Mouse (Mus musculus): ENCODE measurements around the gene Kcnj2. TPM values are rescaled to one million over a fixed set of nuclear protein-coding genes. Genes with fewer than 3 reads are reported as not detected.

The Kcnj2 gene
- total RNA-seq, 2 experiments from 2014 or later = 0.42 to 0.61 TPM

DNA sequence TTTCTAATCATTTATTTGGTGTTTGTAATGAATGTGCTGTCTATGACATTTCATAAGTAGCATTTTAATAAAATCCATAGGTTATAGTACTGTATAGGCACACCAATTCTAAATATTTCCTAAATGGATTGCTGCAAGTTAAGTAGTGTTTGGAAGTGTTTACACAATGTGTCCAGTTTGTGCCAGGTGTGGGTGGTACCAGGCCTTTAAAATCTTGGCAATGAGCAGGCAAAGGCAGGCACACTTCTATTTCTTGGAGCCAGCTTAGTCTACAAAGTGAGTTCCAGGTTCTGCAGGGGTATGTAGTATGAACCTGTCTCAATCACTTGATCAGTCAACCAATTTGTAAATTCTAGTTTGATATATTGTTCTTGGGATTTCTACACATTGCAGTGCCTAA, 22.3 kb downstream of the Kcnj2 start:
- ATAC-seq (replicated peaks; ENCODE audit: low FRiP score, poor library complexity, severe bottlenecking) = no peak

GRCm38 (mm10) chr11:111088812-111089211, 22.8 kb downstream of the Kcnj2 start:
- no peak for ATAC-seq (replicated peaks; ENCODE audit: low FRiP score, poor library complexity, severe bottlenecking)

DNA sequence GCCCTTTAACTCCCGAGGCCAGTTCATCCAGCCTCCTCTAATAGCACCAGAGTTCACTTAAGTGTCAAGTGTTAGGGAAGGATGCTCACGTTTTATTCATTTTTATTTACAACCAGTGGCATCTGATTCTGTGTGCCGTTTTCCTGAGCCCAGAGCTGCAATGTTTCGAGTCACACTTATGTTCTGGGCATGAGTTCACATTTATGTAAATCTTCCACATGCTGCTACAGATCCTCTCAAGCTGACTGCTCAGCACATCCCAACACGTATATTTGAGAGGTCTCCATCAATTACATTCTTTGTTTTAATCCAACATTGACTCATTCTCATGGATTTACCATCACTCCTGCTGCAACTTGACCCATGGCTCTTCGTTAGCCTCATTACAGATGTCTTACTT, 25.2 kb downstream of the Kcnj2 start:
- ATAC-seq (replicated peaks; ENCODE audit: low FRiP score, poor library complexity, severe bottlenecking) = no peak

- no peak for ATAC-seq (replicated peaks; ENCODE audit: low FRiP score, poor library complexity, severe bottlenecking)
Observed at GRCm38 (mm10) chr11:111092967-111093366, 27.0 kb downstream of the Kcnj2 start.

- no peak for ATAC-seq (replicated peaks; ENCODE audit: low FRiP score, poor library complexity, severe bottlenecking)
Observed at GRCm38 (mm10) chr11:111096612-111097011, 30.6 kb downstream of the Kcnj2 start.

DNA sequence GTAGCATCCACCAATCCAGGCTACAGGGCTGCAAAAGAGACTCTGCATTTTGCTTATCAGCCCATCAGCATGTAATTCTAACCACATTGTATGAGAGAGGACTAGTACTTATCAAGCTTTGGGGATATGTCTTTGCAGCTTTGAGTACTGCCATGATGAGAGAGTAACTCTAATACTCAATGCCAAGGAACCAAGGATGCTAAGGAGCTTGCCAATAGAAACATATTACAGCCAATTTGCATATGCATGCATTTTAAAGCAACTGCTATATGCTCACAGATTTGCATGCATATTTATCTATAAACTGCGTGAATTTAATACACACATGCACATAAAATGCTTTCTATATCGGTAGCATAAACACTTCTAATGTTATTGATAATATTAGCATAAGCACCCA, 34.2 kb downstream of the Kcnj2 start:
- no peak for ATAC-seq (replicated peaks; ENCODE audit: low FRiP score, poor library complexity, severe bottlenecking)

GRCm38 (mm10) chr11:111100651-111101050, 34.7 kb downstream of the Kcnj2 start:
- ATAC-seq (replicated peaks; ENCODE audit: low FRiP score, poor library complexity, severe bottlenecking) = no peak

- no peak for ATAC-seq (replicated peaks; ENCODE audit: low FRiP score, poor library complexity, severe bottlenecking)
Observed at GRCm38 (mm10) chr11:111101620-111102176, 35.7 kb downstream of the Kcnj2 start.

- no peak for ATAC-seq (replicated peaks; ENCODE audit: low FRiP score, poor library complexity, severe bottlenecking)
Observed at GRCm38 (mm10) chr11:111104422-111104821, 38.5 kb downstream of the Kcnj2 start.

GRCm38 (mm10) chr11:111108130-111108529, 42.2 kb downstream of the Kcnj2 start:
- ATAC-seq (replicated peaks; ENCODE audit: low FRiP score, poor library complexity, severe bottlenecking) = no peak

- ATAC-seq (replicated peaks; ENCODE audit: low FRiP score, poor library complexity, severe bottlenecking) = no peak
Observed at GRCm38 (mm10) chr11:111121514-111121913, 55.5 kb downstream of the Kcnj2 start.

DNA sequence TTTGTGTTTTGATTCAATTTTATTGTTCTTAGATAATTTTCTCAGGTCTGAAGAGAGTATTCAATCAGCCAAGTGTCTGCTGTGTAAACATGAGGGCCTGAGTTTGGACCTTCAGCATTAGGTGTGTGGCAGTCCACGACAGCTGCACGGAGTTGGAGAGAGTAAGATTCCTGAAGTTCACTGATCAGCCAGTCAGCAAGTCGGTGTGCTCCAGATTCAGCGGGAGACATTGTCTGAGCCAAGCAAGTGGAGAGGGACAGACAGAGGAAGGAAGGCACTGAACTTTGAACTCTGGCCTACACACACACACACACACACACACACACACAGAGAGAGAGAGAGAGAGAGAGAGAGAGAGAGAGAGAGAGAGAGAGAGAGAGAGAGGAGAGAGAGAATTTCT, 57.4 kb downstream of the Kcnj2 start:
- no peak for ATAC-seq (replicated peaks; ENCODE audit: low FRiP score, poor library complexity, severe bottlenecking)

DNA sequence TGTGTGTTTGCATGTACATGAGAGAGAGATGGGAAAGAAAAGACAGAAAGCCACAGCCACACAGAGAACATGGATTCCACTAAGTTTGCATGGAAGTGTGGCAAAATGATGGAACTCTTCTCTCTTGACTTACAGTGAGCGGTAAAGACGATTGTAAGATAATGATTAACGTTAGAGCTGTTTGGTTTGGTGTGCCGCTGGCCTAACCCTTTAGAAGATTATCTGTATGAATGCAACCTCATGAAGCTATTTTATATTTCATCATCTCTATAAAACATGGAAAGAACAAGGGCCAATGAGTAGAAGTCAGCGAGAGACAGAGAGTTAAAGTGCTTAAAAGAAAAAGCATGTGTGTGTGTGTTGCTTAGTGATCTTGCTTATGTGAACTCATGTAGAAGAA, 60.0 kb downstream of the Kcnj2 start:
- ATAC-seq (replicated peaks; ENCODE audit: low FRiP score, poor library complexity, severe bottlenecking) = no peak

Other genes starting within 250 kb of the Kcnj2 start
- not detected in 2 replicates for gene Kcnj16, start 98.1 kb upstream of the Kcnj2 start, total RNA-seq (2015; ENCODE audit: low replicate concordance)
- 0.51 TPM in 1 of 2 replicates, not detected in the other for gene Kcnj16, start 98.1 kb upstream of the Kcnj2 start, total RNA-seq (2017; ENCODE audit: low replicate concordance)